Mouse (Mus musculus) brain, embryonic 14.5 days (tissue): ENCODE measurements around the gene Mdc1.

Source experiments
- CTCF ChIP-seq: fragments of 200-500 bp; IDR thresholded peaks from 2 replicates; pipeline ENCODE4 v1.5.1; 2012; ENCODE audit warnings: inconsistent platforms, mild to moderate bottlenecking, moderate library complexity, borderline replicate concordance; ENCODE audit not compliant: insufficient read depth, insufficient read length; ENCODE audit errors: extremely low read depth
- POLR2A ChIP-seq: fragments of 200-500 bp; IDR thresholded peaks from 2 replicates; pipeline ENCODE4 v1.6.1; 2012; ENCODE audit warnings: mild to moderate bottlenecking, inconsistent platforms, borderline replicate concordance; ENCODE audit not compliant: poor library complexity, insufficient read depth, insufficient read length, severe bottlenecking; ENCODE audit errors: extremely low read depth

DNA sequence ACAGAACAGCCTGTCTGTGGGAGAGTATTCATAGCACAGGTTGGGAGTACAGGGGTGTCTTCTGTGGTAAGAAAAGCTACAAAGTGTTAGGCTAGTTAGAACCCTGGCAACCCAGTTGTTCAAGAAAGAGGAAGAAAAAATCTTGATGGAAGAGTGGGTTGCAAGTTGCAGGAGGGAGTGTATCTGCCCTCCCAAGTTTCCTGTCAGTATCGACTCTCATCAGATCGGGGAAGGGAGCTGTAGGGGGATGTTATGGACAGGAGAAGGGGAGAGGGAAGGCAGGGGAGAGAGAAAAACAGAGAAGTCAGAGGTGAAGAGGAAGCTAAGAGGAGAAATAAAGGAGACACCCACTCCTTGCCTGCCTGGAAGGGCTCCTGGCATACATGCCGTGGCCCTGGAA lies 59.3 kb downstream of the Mdc1 start:
- no peak for TF ChIP-seq CTCF
- no peak for TF ChIP-seq POLR2A
